Mouse (Mus musculus): ENCODE measurements around the gene Elk4. TPM values are rescaled to one million over a fixed set of nuclear protein-coding genes. Genes with fewer than 3 reads are reported as not detected.

Gene Elk4
- polyA plus RNA-seq, 1 experiment = 33.7 TPM

GRCm38 (mm10) chr1:132003111-132003510 lies 4.3 kb upstream of the Elk4 start:
- no peaks in the 10 kb centered on the region for H3K4me1 ChIP-seq (ENCODE audit: control insufficient read depth, insufficient read depth, low read length)
- no peaks in the 10 kb centered on the region for H3K36me3 ChIP-seq (ENCODE audit: control insufficient read depth, insufficient read depth, low read length, poor library complexity, severe bottlenecking)
- no peak overlapping the region for H3K27ac ChIP-seq (ENCODE audit: insufficient read depth, low read length)
- H3K9ac ChIP-seq (ENCODE audit: low read depth, poor library complexity, severe bottlenecking) = no peak overlapping the region
- no peak overlapping the region for H3K4me3 ChIP-seq (ENCODE audit: low read depth, low read length)
- no peaks in the 10 kb centered on the region for H3K27me3 ChIP-seq (ENCODE audit: control insufficient read depth, insufficient read depth, low read length, poor library complexity, severe bottlenecking)
- TF ChIP-seq POLR2A (IDR thresholded peaks at IDR 0.05; ENCODE audit: insufficient read depth, low read length) (no peak), CTCF (IDR thresholded peaks at IDR 0.05; ENCODE audit: low read depth, low read length) (no peak), EP300 (IDR thresholded peaks at IDR 0.05; ENCODE audit: insufficient read depth, low read depth, low read length) (no peak)
- H3K9me3 ChIP-seq (replicated peaks; ENCODE audit: control insufficient read depth, insufficient read depth, low read length, poor library complexity, severe bottlenecking) = no peaks in the 10 kb centered on the region

GRCm38 (mm10) chr1:132003817-132004216 lies 3.6 kb upstream of the Elk4 start:
- H3K9ac ChIP-seq (ENCODE audit: low read depth, poor library complexity, severe bottlenecking) = no peak overlapping the region

GRCm38 (mm10) chr1:132004574-132005180 lies 2.7 kb upstream of the Elk4 start:
- Histone ChIP-seq H3K4me1 (ENCODE audit: control insufficient read depth, insufficient read depth, low read length) (peaks cover 2% of the 10 kb centered on the region), H3K27ac (ENCODE audit: insufficient read depth, low read length) (no peak overlapping the region), H3K27me3 (ENCODE audit: control insufficient read depth, insufficient read depth, low read length, poor library complexity, severe bottlenecking) (no peaks in the 10 kb centered on the region), H3K4me3 (ENCODE audit: low read depth, low read length) (no peak overlapping the region), H3K9me3 (replicated peaks; ENCODE audit: control insufficient read depth, insufficient read depth, low read length, poor library complexity, severe bottlenecking) (no peaks in the 10 kb centered on the region), H3K36me3 (ENCODE audit: control insufficient read depth, insufficient read depth, low read length, poor library complexity, severe bottlenecking) (no peaks in the 10 kb centered on the region), H3K9ac (ENCODE audit: low read depth, poor library complexity, severe bottlenecking) (no peak overlapping the region)
- TF ChIP-seq EP300 (IDR thresholded peaks at IDR 0.05; ENCODE audit: insufficient read depth, low read depth, low read length) = no peak
- no peak for TF ChIP-seq POLR2A (IDR thresholded peaks at IDR 0.05; ENCODE audit: insufficient read depth, low read length)
- TF ChIP-seq CTCF (IDR thresholded peaks at IDR 0.05; ENCODE audit: low read depth, low read length) = no peak

More at GRCm38 (mm10) chr1:132003817-132004216, 3.6 kb upstream of the Elk4 start:
- H3K36me3 ChIP-seq (ENCODE audit: control insufficient read depth, insufficient read depth, low read length, poor library complexity, severe bottlenecking) = no peaks in the 10 kb centered on the region
- no peak for TF ChIP-seq POLR2A (IDR thresholded peaks at IDR 0.05; ENCODE audit: insufficient read depth, low read length)
- TF ChIP-seq EP300 (IDR thresholded peaks at IDR 0.05; ENCODE audit: insufficient read depth, low read depth, low read length) = no peak
- TF ChIP-seq CTCF (IDR thresholded peaks at IDR 0.05; ENCODE audit: low read depth, low read length) = no peak
- no peaks in the 10 kb centered on the region for H3K4me1 ChIP-seq (ENCODE audit: control insufficient read depth, insufficient read depth, low read length)
- H3K27me3 ChIP-seq (ENCODE audit: control insufficient read depth, insufficient read depth, low read length, poor library complexity, severe bottlenecking) = no peaks in the 10 kb centered on the region
- H3K4me3 ChIP-seq (ENCODE audit: low read depth, low read length) = no peak overlapping the region
- no peak overlapping the region for H3K27ac ChIP-seq (ENCODE audit: insufficient read depth, low read length)
- H3K9me3 ChIP-seq (replicated peaks; ENCODE audit: control insufficient read depth, insufficient read depth, low read length, poor library complexity, severe bottlenecking) = no peaks in the 10 kb centered on the region

GRCm38 (mm10) chr1:132005466-132005865 lies 1.9 kb upstream of the Elk4 start:
- H3K4me1 ChIP-seq (ENCODE audit: control insufficient read depth, insufficient read depth, low read length) = peaks cover 3% of the 10 kb centered on the region
- TF ChIP-seq CTCF (IDR thresholded peaks at IDR 0.05; ENCODE audit: low read depth, low read length) (no peak), EP300 (IDR thresholded peaks at IDR 0.05; ENCODE audit: insufficient read depth, low read depth, low read length) (no peak), POLR2A (IDR thresholded peaks at IDR 0.05; ENCODE audit: insufficient read depth, low read length) (no peak)
- no peaks in the 10 kb centered on the region for H3K36me3 ChIP-seq (ENCODE audit: control insufficient read depth, insufficient read depth, low read length, poor library complexity, severe bottlenecking)
- no peak overlapping the region for H3K4me3 ChIP-seq (ENCODE audit: low read depth, low read length)
- H3K9me3 ChIP-seq (replicated peaks; ENCODE audit: control insufficient read depth, insufficient read depth, low read length, poor library complexity, severe bottlenecking) = no peaks in the 10 kb centered on the region
- H3K27me3 ChIP-seq (ENCODE audit: control insufficient read depth, insufficient read depth, low read length, poor library complexity, severe bottlenecking) = no peaks in the 10 kb centered on the region
- no peak overlapping the region for H3K27ac ChIP-seq (ENCODE audit: insufficient read depth, low read length)
- no peak overlapping the region for H3K9ac ChIP-seq (ENCODE audit: low read depth, poor library complexity, severe bottlenecking)

- H3K4me3 ChIP-seq (ENCODE audit: low read depth, low read length) = no peak overlapping the region
- H3K4me1 ChIP-seq (ENCODE audit: control insufficient read depth, insufficient read depth, low read length) = peaks cover 3% of the 10 kb centered on the region
- no peaks in the 10 kb centered on the region for H3K36me3 ChIP-seq (ENCODE audit: control insufficient read depth, insufficient read depth, low read length, poor library complexity, severe bottlenecking)
- H3K9ac ChIP-seq (ENCODE audit: low read depth, poor library complexity, severe bottlenecking) = no peak overlapping the region
- H3K27me3 ChIP-seq (ENCODE audit: control insufficient read depth, insufficient read depth, low read length, poor library complexity, severe bottlenecking) = no peaks in the 10 kb centered on the region
- TF ChIP-seq CTCF (IDR thresholded peaks at IDR 0.05; ENCODE audit: low read depth, low read length) (no peak), POLR2A (IDR thresholded peaks at IDR 0.05; ENCODE audit: insufficient read depth, low read length) (no peak), EP300 (IDR thresholded peaks at IDR 0.05; ENCODE audit: insufficient read depth, low read depth, low read length) (no peak)
- no peaks in the 10 kb centered on the region for H3K9me3 ChIP-seq (replicated peaks; ENCODE audit: control insufficient read depth, insufficient read depth, low read length, poor library complexity, severe bottlenecking)
- no peak overlapping the region for H3K27ac ChIP-seq (ENCODE audit: insufficient read depth, low read length)
Observed at GRCm38 (mm10) chr1:132006046-132006445, 1.4 kb upstream of the Elk4 start.

GRCm38 (mm10) chr1:132006721-132007120 lies 686 bp upstream of the Elk4 start:
- no peak for TF ChIP-seq CTCF (IDR thresholded peaks at IDR 0.05; ENCODE audit: low read depth, low read length)
- TF ChIP-seq EP300 (IDR thresholded peaks at IDR 0.05; ENCODE audit: insufficient read depth, low read depth, low read length) = no peak
- Histone ChIP-seq H3K4me1 (ENCODE audit: control insufficient read depth, insufficient read depth, low read length) (peaks cover 3% of the 10 kb centered on the region), H3K27ac (ENCODE audit: insufficient read depth, low read length) (peak overlapping the region; percentile 70), H3K36me3 (ENCODE audit: control insufficient read depth, insufficient read depth, low read length, poor library complexity, severe bottlenecking) (no peaks in the 10 kb centered on the region), H3K9me3 (replicated peaks; ENCODE audit: control insufficient read depth, insufficient read depth, low read length, poor library complexity, severe bottlenecking) (no peaks in the 10 kb centered on the region), H3K4me3 (ENCODE audit: low read depth, low read length) (no peak overlapping the region), H3K27me3 (ENCODE audit: control insufficient read depth, insufficient read depth, low read length, poor library complexity, severe bottlenecking) (no peaks in the 10 kb centered on the region), H3K9ac (ENCODE audit: low read depth, poor library complexity, severe bottlenecking) (peak overlapping the region; percentile 98)

Data from ES-Bruce4 (cell line).